Mouse (Mus musculus) hindbrain, postnatal 0 days (tissue): ENCODE data around the gene Plch2. TPM values are rescaled to one million over a fixed set of nuclear protein-coding genes. Genes with fewer than 3 reads are reported as not detected.
A peak's percentile ranks its signal among the peaks of the same experiment; 100 is the strongest.

ENCODE experiments used
- ATAC-seq: fragments of 200-750 bp; cut with Nextera tagmentation; 2 replicates; pipeline ENCODE4 v1.8.0; 2017; ENCODE audit warnings: mild to moderate bottlenecking, moderate TSS enrichment, moderate library complexity
- DNase-seq: peaks from one replicate; pipeline ENCODE4 v3.0.0-alpha.2; 2015; ENCODE audit warnings: low spot score
- H3K27ac ChIP-seq: fragments of 300-500 bp; sonication (generic); 2 replicates; pipeline ENCODE4 v1.5.1; 2014; ENCODE audit warnings: mild to moderate bottlenecking
- H3K27me3 ChIP-seq: fragments of 300-500 bp; sonication (generic); 2 replicates; pipeline ENCODE4 v1.6.1; 2014; ENCODE audit warnings: low read length, mixed read lengths; ENCODE audit not compliant: insufficient read depth
- H3K36me3 ChIP-seq: fragments of 300-500 bp; sonication (generic); 2 replicates; pipeline ENCODE4 v1.6.1; 2014; ENCODE audit warnings: low read length, mixed read lengths; ENCODE audit not compliant: insufficient read depth
- H3K4me1 ChIP-seq: fragments of 300-500 bp; sonication (generic); 2 replicates; pipeline ENCODE4 v1.6.1; 2014; ENCODE audit warnings: antibody characterized with exemption, low read length, mixed read lengths; ENCODE audit not compliant: insufficient read depth
- H3K4me2 ChIP-seq: fragments of 300-500 bp; sonication (generic); 2 replicates; pipeline ENCODE4 v1.6.1; 2014; ENCODE audit warnings: low read depth, mild to moderate bottlenecking, low read length, moderate library complexity, mixed read lengths
- H3K4me3 ChIP-seq: fragments of 300-500 bp; sonication (generic); 2 replicates; pipeline ENCODE4 v1.5.1; 2014; ENCODE audit warnings: low read length
- H3K9ac ChIP-seq: fragments of 300-500 bp; sonication (generic); replicated peaks from 2 replicates; pipeline ENCODE4 v1.6.1; 2014; ENCODE audit warnings: mild to moderate bottlenecking, low read length, moderate library complexity, mixed read lengths
- H3K9me3 ChIP-seq: fragments of 300-500 bp; sonication (generic); 2 replicates; pipeline ENCODE4 v1.6.1; 2016; ENCODE audit warnings: low read length, mixed read lengths
- CTCF ChIP-seq: IDR thresholded peaks from 2 replicates; pipeline ENCODE4 v1.5.1; 2016; ENCODE audit warnings: antibody characterized with exemption, control low read depth, low read depth
- WGBS: fragments of 180-500 bp; shearing (Covaris S2); extraction: QIAGEN DNeasy Blood & Tissue Kit; methylation state at CpG from one replicate; pipeline ENCODE4 v1.1.7; 2014; 5-methylcytosine and 5-hydroxymethylcytosine counted together
- polyA plus RNA-seq: library from polyadenylated mRNA; unstranded; fragments of >200 nt; fragmentation: Nextera tagmentation; extraction: Ambion mirVana; gene quantifications from 2 replicates; pipeline ENCODE4 v1.2.1, GENCODE M21; 2015
- total RNA-seq: library from RNA; depleted of rRNA; stranded (reverse); fragments of >200 nt; gene quantifications from 2 replicates; pipeline ENCODE4 v1.2.3, GENCODE M21; 2014

Gene Plch2
- total and polyA plus RNA-seq, 2 experiments from 2014 or later: 12.5 to 45.7 TPM

DNA sequence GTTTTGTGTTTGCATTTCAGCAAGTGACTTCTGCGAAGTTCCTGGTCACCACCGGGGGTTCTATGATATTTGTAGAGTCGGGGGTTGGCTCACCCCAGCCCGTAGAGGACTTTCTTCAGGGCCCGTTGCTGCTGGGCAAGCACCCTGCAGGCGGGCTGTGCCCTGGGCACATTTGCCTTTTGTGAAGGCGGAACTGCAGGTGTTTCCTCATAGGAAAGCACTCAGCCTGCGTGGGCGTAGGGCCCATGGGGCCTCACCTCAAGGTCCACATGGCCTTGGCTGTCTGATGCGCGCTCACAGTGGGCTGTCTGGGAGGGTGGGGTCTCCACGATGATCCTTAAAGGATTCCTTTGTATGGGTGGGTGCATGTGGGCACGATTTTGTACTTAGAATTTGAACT lies 94.7 kb downstream of the Plch2 start:
- H3K9ac ChIP-seq: peak overlapping the region; percentile 58
- TF ChIP-seq CTCF: no peak
- DNase-seq (peak; percentile 13), ATAC-seq (no peak)
- no peaks in the 10 kb centered on the region for H3K9me3 ChIP-seq
- peaks cover 42% of the 10 kb centered on the region for H3K4me1 ChIP-seq
- H3K4me3 ChIP-seq: peak overlapping the region; percentile 75
- 13% methylated on average over 13 of the region's 13 CpGs for WGBS
- H3K4me2 ChIP-seq: peak overlapping the region; percentile 84
- H3K27ac ChIP-seq: peak overlapping the region; percentile 77; the same call in 1 of the 2 replicates
- H3K27me3 ChIP-seq: no peaks in the 10 kb centered on the region
- no peaks in the 10 kb centered on the region for H3K36me3 ChIP-seq

DNA sequence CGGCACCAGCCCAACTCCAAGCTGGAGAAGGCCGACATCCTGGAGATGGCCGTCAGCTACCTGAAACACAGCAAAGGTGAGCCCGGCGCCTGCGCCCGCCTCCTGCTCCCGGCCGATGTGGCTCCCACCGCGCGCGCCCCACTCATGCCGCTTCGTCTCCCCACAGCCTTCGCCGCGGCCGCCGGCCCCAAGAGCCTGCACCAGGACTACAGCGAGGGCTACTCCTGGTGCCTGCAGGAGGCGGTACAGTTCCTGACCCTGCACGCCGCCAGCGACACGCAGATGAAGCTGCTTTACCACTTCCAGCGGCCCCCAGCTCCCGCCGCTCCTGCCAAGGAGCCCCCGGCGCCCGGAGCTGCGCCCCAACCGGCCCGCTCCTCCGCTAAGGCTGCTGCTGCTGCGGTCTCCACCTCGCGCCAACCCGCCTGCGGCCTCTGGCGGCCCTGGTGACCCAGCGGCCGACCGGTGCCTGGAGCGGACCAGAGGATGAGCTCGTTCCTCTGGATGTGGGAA lies 95.3 kb downstream of the Plch2 start:
- Histone ChIP-seq H3K27ac (peak overlapping the region; percentile 77), H3K4me3 (peak overlapping the region; percentile 75), H3K9me3 (no peaks in the 10 kb centered on the region), H3K36me3 (no peaks in the 10 kb centered on the region), H3K9ac (peak overlapping the region; percentile 58), H3K4me1 (peaks cover 42% of the 10 kb centered on the region), H3K27me3 (no peaks in the 10 kb centered on the region), H3K4me2 (peak overlapping the region; percentile 84)
- WGBS: 2% methylated on average over 47 of the region's 47 CpGs
- DNase-seq (peak; percentile 39), ATAC-seq (no peak)
- peak; percentile 35; the same call in 1 of the 2 replicates for TF ChIP-seq CTCF

DNA sequence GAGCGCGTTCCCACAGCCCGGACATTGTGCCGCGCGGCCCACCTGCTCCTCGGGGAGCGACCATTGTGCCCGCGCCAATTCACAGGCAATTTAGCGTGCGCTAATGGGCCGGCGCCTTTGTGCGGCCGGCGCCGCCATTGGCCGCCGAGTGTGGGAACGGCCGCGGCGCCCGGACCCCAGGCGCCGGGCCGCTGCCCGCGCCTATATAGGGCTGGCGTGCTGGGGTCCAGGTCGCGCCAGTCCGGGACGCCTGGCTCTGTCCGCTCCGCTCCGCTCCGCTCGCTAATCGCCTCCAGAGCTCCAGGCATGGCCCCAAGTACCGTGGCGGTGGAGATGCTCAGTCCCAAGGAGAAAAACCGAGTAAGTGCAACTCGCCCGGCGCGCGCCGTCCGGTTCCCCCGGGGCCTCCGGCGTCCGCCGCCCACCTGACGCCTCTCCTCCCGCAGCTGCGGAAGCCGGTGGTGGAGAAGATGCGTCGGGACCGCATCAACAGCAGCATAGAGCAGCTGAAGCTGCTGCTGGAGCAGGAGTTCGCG lies 95.8 kb downstream of the Plch2 start, which contains the start of gene Hes5:
Gene Hes5, plus strand, starts transcription at position 234 of the 536 bp plus-strand sequence.
- no peaks in the 10 kb centered on the region for H3K36me3 ChIP-seq
- DNase-seq: peak; percentile 90
- H3K9me3 ChIP-seq: no peaks in the 10 kb centered on the region
- H3K27me3 ChIP-seq: no peaks in the 10 kb centered on the region
- H3K9ac ChIP-seq: peak within 1 kb of the TSS; percentile 58
- H3K4me2 ChIP-seq: peak within 1 kb of the TSS; percentile 84
- H3K4me1 ChIP-seq: peaks cover 40% of the 10 kb centered on the region
- ATAC-seq: peak; percentile 74
- peak within 1 kb of the TSS; percentile 75 for H3K4me3 ChIP-seq
- TF ChIP-seq CTCF: no peak
- WGBS: under 1% methylated on average over 64 of the region's 65 CpGs
- H3K27ac ChIP-seq: peak within 1 kb of the TSS; percentile 77

DNA sequence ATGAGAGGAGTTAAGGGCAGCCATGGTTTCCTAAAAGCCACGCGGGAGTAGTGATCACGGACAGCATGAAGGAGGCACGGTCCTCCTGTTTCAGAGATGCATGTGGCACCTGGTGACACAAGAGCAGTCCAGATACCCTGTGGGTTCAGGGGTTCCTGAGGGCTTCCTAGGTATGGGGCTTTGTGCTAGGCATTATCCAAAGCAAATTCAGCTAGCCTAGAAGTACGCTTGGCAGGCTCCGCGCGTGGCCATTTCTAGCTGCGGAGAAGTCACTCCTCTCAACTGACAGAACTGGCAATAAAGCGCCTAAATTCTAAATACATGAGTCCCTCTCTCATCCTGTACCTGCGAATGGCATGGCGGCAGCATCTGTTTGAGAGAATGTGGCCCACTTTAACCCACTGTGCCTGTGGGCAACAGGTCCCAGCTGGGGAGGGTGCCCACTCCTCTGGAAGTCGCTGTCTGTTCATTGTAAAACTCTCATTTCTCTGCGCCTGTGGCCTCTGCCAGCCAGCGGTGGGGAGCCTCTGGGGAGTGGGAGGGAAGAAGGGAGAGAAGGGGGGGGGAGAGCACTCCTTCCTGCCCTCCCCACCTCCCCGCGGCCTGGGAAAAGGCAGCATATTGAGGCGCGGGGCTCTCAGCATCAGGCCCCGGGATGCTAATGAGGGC lies 96.4 kb downstream of the Plch2 start:
- ATAC-seq (peak; percentile 78; the same call in 1 of the 2 replicates), DNase-seq (no peak)
- H3K36me3 ChIP-seq: no peaks in the 10 kb centered on the region
- no peaks in the 10 kb centered on the region for H3K27me3 ChIP-seq
- no peaks in the 10 kb centered on the region for H3K9me3 ChIP-seq
- 12% methylated on average over 20 of the region's 20 CpGs for WGBS
- peak overlapping the region; percentile 77 for H3K27ac ChIP-seq
- H3K9ac ChIP-seq: peak overlapping the region; percentile 58; the same call in 1 of the 2 replicates
- H3K4me2 ChIP-seq: peak overlapping the region; percentile 84
- H3K4me3 ChIP-seq: peak overlapping the region; percentile 75
- peaks cover 34% of the 10 kb centered on the region for H3K4me1 ChIP-seq
- no peak for TF ChIP-seq CTCF

DNA sequence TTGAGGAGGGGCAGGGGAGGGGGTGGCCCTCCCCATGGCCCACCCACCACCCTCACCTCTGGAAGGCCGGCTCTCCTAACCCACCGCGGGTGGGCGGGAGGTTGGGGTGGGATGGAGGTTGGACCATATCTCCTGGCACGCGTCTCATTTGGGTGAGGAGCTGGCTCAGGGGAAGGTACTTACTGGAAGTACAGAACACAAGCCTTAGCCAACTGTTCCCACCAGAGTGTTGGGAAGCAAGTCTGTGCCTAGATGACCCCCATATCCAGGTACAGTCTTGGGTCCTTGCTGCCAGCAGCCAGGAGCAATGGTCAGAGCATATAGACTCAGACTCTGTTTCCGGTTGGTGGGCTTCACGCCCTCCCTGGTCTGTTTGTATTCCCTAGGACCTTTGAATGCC lies 98.0 kb downstream of the Plch2 start:
- no peak overlapping the region for H3K4me3 ChIP-seq
- H3K4me2 ChIP-seq: peak overlapping the region; percentile 48
- TF ChIP-seq CTCF: no peak
- ATAC-seq (no peak), DNase-seq (peak; percentile 36)
- no peak overlapping the region for H3K27ac ChIP-seq
- no peaks in the 10 kb centered on the region for H3K27me3 ChIP-seq
- 12% methylated on average over 8 of the region's 8 CpGs for WGBS
- peaks cover 30% of the 10 kb centered on the region for H3K4me1 ChIP-seq
- H3K36me3 ChIP-seq: no peaks in the 10 kb centered on the region
- no peaks in the 10 kb centered on the region for H3K9me3 ChIP-seq
- no peak overlapping the region; the same call in 1 of the 2 replicates for H3K9ac ChIP-seq

DNA sequence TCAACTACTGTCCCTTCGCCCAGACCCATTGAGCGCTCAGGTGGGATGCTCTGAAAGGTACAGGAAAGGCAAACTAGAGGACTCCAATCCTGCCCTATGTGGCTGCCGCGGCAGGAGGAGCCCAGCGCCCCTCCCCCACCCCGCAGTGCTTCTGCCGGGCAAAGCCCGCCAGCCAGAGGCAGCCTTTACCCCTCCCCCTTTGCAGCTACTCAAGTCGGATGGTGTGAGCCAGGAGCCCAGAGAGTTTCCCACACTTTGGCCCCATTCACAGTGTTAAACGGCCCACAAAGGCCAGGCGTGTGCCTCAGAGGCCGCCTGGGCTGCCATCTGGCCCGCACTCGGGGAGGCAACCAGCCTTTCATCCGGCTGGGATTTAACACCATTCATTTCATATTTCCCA lies 98.4 kb downstream of the Plch2 start:
- 5% methylated on average over 15 of the region's 15 CpGs for WGBS
- peak; percentile 92 for DNase-seq
- Histone ChIP-seq H3K4me2 (peak overlapping the region; percentile 48), H3K9ac (no peak overlapping the region), H3K9me3 (no peaks in the 10 kb centered on the region), H3K27ac (peak overlapping the region; percentile 8; the same call in 1 of the 2 replicates), H3K27me3 (no peaks in the 10 kb centered on the region), H3K36me3 (no peaks in the 10 kb centered on the region), H3K4me1 (peaks cover 30% of the 10 kb centered on the region), H3K4me3 (no peak overlapping the region)
- ATAC-seq: peak; percentile 77
- TF ChIP-seq CTCF: no peak
